Mouse (Mus musculus): Measurements from ENCODE around the gene Rassf3.

Gene Rassf3

GRCm38 (mm10) chr10:121432041-121432634 lies 44.0 kb downstream of the Rassf3 start:
- DNase-seq (ENCODE audit: extremely low read depth, low read depth, low spot score) = no peak

- DNase-seq (ENCODE audit: extremely low read depth, low read depth, low spot score) = no peak
These were observed 45.2 kb downstream of the Rassf3 start for GRCm38 (mm10) chr10:121430764-121431540.

- DNase-seq (ENCODE audit: extremely low read depth, low read depth, low spot score) = no peak
These were observed 46.0 kb downstream of the Rassf3 start for GRCm38 (mm10) chr10:121429981-121430682.

GRCm38 (mm10) chr10:121429581-121429980 lies 46.6 kb downstream of the Rassf3 start:
- no peak for DNase-seq (ENCODE audit: extremely low read depth, low read depth, low spot score)

- no peak for DNase-seq (ENCODE audit: extremely low read depth, low read depth, low spot score)
These were observed 47.1 kb downstream of the Rassf3 start for GRCm38 (mm10) chr10:121429089-121429488.

GRCm38 (mm10) chr10:121428011-121428711 lies 48.0 kb downstream of the Rassf3 start:
- DNase-seq (ENCODE audit: extremely low read depth, low read depth, low spot score) = no peak

- DNase-seq (ENCODE audit: extremely low read depth, low read depth, low spot score) = no peak
These were observed 49.0 kb downstream of the Rassf3 start for GRCm38 (mm10) chr10:121427136-121427535.

GRCm38 (mm10) chr10:121426458-121427070 lies 49.6 kb downstream of the Rassf3 start:
- DNase-seq (ENCODE audit: extremely low read depth, low read depth, low spot score) = no peak

- no peak for DNase-seq (ENCODE audit: extremely low read depth, low read depth, low spot score)
These were observed 50.6 kb downstream of the Rassf3 start for GRCm38 (mm10) chr10:121425506-121426025.

GRCm38 (mm10) chr10:121425079-121425478 lies 51.1 kb downstream of the Rassf3 start:
- no peak for DNase-seq (ENCODE audit: extremely low read depth, low read depth, low spot score)

- no peak for DNase-seq (ENCODE audit: extremely low read depth, low read depth, low spot score)
These were observed 51.7 kb downstream of the Rassf3 start for GRCm38 (mm10) chr10:121424455-121424854.

- no peak for DNase-seq (ENCODE audit: extremely low read depth, low read depth, low spot score)
These were observed 52.4 kb downstream of the Rassf3 start for GRCm38 (mm10) chr10:121423541-121424349.

- DNase-seq (ENCODE audit: extremely low read depth, low read depth, low spot score) = no peak
These were observed 53.9 kb downstream of the Rassf3 start for GRCm38 (mm10) chr10:121422294-121422693.

- DNase-seq (ENCODE audit: extremely low read depth, low read depth, low spot score) = no peak
These were observed 54.4 kb downstream of the Rassf3 start for GRCm38 (mm10) chr10:121421657-121422290.

GRCm38 (mm10) chr10:121421023-121421422 lies 55.1 kb downstream of the Rassf3 start:
- peak; percentile 74 for DNase-seq (ENCODE audit: extremely low read depth, low read depth, low spot score)

GRCm38 (mm10) chr10:121419640-121420470 lies 56.3 kb downstream of the Rassf3 start:
- DNase-seq (ENCODE audit: extremely low read depth, low read depth, low spot score) = no peak

GRCm38 (mm10) chr10:121418835-121419234 lies 57.3 kb downstream of the Rassf3 start:
- DNase-seq (ENCODE audit: extremely low read depth, low read depth, low spot score) = no peak

GRCm38 (mm10) chr10:121414127-121414526 lies 62.0 kb downstream of the Rassf3 start:
- DNase-seq (ENCODE audit: extremely low read depth, low read depth, low spot score) = no peak

Data from fat pad, adult 2 months (tissue).